Mouse (Mus musculus) erythroblast, embryonic 14.5 days (primary cell): ENCODE results near the gene Pdcd6.

ENCODE experiments used
- GATA1 ChIP-seq: IDR thresholded peaks from 2 replicates; pipeline ENCODE4 v1.6.1; 2012; ENCODE audit warnings: low read length, inconsistent platforms, mixed read lengths
- TAL1 ChIP-seq: IDR thresholded peaks from 3 replicates; pipeline ENCODE4 v1.6.1; 2012; ENCODE audit warnings: low read length, inconsistent platforms, mixed read lengths

DNA sequence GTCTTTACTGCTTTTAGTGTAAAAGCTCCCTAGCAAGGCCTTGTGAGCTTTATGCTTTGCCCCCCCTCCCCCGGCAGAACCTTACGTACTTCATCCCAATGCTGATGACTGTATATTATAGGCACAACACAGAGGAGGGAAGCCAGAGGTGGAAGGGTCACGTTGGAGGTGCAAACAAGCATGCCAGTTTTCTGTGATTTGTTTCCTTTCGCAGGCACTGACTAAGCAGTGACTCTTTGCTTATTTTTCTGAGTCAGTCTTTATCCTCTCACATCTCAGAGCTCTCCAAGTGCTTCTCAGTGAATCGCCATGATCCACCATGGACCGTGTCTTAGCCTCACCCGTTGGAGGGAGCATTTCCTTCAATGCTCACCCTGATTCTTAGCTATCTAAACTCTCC is 21.0 kb downstream of the Pdcd6 start:
- TF ChIP-seq GATA1 = no peak
- TF ChIP-seq TAL1 = no peak
